Comparison of ENCODE assay signal across 35 mouse cellular contexts in the genomic region with DNA sequence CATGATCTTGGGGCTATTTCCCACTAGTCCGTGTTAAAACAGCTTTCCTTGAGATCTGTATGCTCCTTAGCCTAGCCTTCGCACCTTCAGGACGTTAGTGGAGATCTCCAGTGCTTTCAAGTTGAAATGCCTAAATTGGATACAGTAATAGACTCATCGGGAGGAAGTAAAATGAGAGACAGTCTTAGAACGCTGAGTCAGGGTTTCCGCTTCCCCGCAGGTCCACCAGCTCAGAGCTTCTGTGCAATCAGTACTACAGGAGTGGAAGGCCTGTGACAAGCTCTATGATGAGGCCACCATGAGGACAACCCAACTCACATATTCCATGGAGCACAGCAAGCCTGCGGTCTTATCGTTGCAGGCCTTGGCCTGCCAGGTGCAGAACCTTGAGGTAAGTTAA.
"Had no signal": no experiment of that assay in that cellular context is flagged by ENCODE, and none has a peak within 500 bp of the region (broad histone marks: within the 10 kb centered on the region; RNA-seq: fewer than 3 reads in every experiment).

No protein-coding gene starts in this region.

- H3K4me3 ChIP-seq: heart, embryonic 10.5 days; heart, embryonic 12.5 days; heart, embryonic 13.5 days; heart, embryonic 15.5 days; hindbrain, embryonic 10.5 days; hindbrain, embryonic 12.5 days; hindbrain, embryonic 13.5 days; hindbrain, embryonic 15.5 days; intestine, embryonic 15.5 days; kidney, embryonic 15.5 days; layer of hippocampus, adult 2 months had no signal

- ATAC-seq: hindbrain, embryonic 16.5 days; hindbrain, postnatal 0 days; inflammation-experienced regulatory T-cells, adult 6 months; intestine, embryonic 15.5 days; intestine, embryonic 16.5 days; intestine, postnatal 0 days had no signal

- H3K36me3 ChIP-seq: intestine, embryonic 15.5 days had no signal

- DNase-seq: heart, postnatal 10 days; heart, postnatal 14 days; heart, postnatal 36 days; heart, postnatal 4 days; kidney, adult 11 months; kidney, adult 18-20 months; kidney, adult 2 months; kidney, adult 8-10 months; kidney, adult 9 months; kidney, postnatal 10 days; kidney, postnatal 14 days; kidney, postnatal 25 days; kidney, postnatal 36 days; kidney, postnatal 4 days; layer of hippocampus, adult 9-11 months; layer of hippocampus, postnatal 36 days had no signal

- H3K27me3 ChIP-seq: heart, embryonic 12.5 days; heart, embryonic 13.5 days; heart, embryonic 15.5 days; hindbrain, embryonic 12.5 days; hindbrain, embryonic 13.5 days; hindbrain, embryonic 15.5 days; intestine, embryonic 15.5 days; kidney, embryonic 15.5 days had no signal

- H3K9ac ChIP-seq: heart, embryonic 12.5 days; heart, embryonic 13.5 days; heart, embryonic 15.5 days; hindbrain, embryonic 12.5 days; hindbrain, embryonic 13.5 days; hindbrain, embryonic 14.5 days; hindbrain, embryonic 15.5 days; intestine, embryonic 15.5 days; kidney, embryonic 15.5 days had no signal

- H3K4me2 ChIP-seq: heart, embryonic 11.5 days; heart, embryonic 12.5 days; heart, embryonic 13.5 days; heart, embryonic 15.5 days; hindbrain, embryonic 12.5 days; hindbrain, embryonic 13.5 days; hindbrain, embryonic 14.5 days; hindbrain, embryonic 15.5 days; intestine, embryonic 15.5 days; kidney, embryonic 15.5 days had no signal

- H3K27ac ChIP-seq: heart, embryonic 10.5 days; heart, embryonic 13.5 days; heart, embryonic 15.5 days; hindbrain, embryonic 10.5 days; hindbrain, embryonic 12.5 days; hindbrain, embryonic 13.5 days; hindbrain, embryonic 14.5 days; hindbrain, embryonic 15.5 days; hindbrain, postnatal 0 days; intestine, embryonic 15.5 days; kidney, embryonic 15.5 days; kidney, postnatal 0 days; layer of hippocampus, adult 2 months had no signal

- H3K4me1 ChIP-seq: heart, embryonic 10.5 days; heart, embryonic 15.5 days; hindbrain, embryonic 10.5 days; hindbrain, embryonic 12.5 days; hindbrain, embryonic 13.5 days; hindbrain, embryonic 15.5 days; intestine, embryonic 15.5 days; kidney, embryonic 15.5 days had no signal

- H3K9me3 ChIP-seq: heart, embryonic 10.5 days; heart, embryonic 12.5 days; heart, embryonic 13.5 days; heart, embryonic 15.5 days; hindbrain, embryonic 10.5 days; hindbrain, embryonic 12.5 days; hindbrain, embryonic 13.5 days; hindbrain, embryonic 15.5 days; intestine, embryonic 15.5 days; kidney, embryonic 15.5 days had no signal
